8 mouse cellular contexts compared by ENCODE assay signal in the genomic region with DNA sequence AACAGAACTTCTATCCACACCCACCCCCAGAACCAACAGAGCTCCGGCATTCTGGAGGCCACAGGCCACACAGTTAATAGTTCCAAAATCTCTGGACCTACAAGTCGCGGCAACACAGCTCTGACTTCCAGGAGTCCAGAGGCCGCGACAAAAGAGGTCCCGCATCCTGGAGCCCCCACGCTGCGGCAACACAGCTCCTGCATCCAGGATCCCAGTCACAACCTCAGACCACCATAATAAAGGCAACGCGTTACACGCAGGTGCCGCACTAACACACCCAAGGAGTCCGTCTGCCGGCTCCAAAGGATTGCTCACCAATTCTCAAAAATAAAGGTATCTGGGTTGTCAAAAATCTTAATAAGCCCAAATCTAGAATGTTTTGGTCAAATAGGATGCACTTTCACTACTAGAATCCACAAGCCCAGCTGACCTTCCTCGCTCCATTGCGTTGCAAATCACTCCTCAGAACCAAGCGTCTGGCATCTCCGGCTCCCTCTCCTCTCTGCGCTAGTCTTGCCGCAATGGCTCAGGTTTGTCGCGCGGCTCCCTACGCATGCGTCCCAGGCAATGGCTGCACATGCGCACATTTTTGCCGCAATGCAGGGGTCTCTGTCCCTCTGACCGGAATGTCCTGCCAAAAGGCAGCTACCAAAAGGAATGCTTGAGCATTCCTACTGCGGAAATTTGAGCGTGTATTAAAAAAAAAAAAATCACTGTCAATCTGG. TPM values are rescaled to one million over a fixed set of nuclear protein-coding genes. Genes with fewer than 3 reads are reported as not detected.
A peak's percentile ranks its signal among the peaks of the same experiment; 100 is the strongest.
DNase-seq lines count a peak whose midpoint lies in the region; ATAC-seq and TF ChIP-seq lines count a peak whose summit lies in the region.

A gene (minus strand): TSS at position 444 of the 725 bp plus-strand sequence.
A gene (minus strand): TSS at position 459 of the 725 bp plus-strand sequence.

- WGBS in forebrain, embryonic 13.5 days = 46% methylated on average over 30 of the region's 30 CpGs
- 53% methylated on average over 30 of the region's 30 CpGs for WGBS in heart, embryonic 16.5 days
- WGBS in liver, embryonic 14.5 days (ENCODE audit: insufficient replicate concordance) = 39% methylated on average over 30 of the region's 30 CpGs
- 46% methylated on average over 30 of the region's 30 CpGs for WGBS in olfactory bulb, adult 2 months

- DNase-seq in ES-E14 (ENCODE audit: low read depth, low spot score) = peak; percentile 37
- peak; percentile 8 for DNase-seq in c-Kit-positive CD71-positive TER-119-negative erythroid progenitor cells, embryonic 14.5 days (ENCODE audit: low read depth)
- DNase-seq in kidney, postnatal 36 days = peak; percentile 71 to 81
- DNase-seq in liver, embryonic 14.5 days (ENCODE audit: low read depth in 3 of 3, low spot score in 3 of 3) = peak in 1 of 3 experiments; percentile 1
- DNase-seq in urinary bladder, postnatal 14 days (ENCODE audit: low spot score) = peak; percentile 47

- in situ Hi-C loops in ES-E14 (cut with MboI; ENCODE audit: low sequenced_read_pairs in 2 of 2, unreplicated experiment in 2 of 2) = no loop called here

- no peaks in the 10 kb centered on the region for H3K36me3 ChIP-seq in ES-E14 (ENCODE audit: control insufficient read depth, insufficient read depth, low read length, poor library complexity, severe bottlenecking)
- H3K36me3 ChIP-seq in forebrain, embryonic 13.5 days (ENCODE audit: poor library complexity, severe bottlenecking) = no peaks in the 10 kb centered on the region
- no peaks in the 10 kb centered on the region for H3K36me3 ChIP-seq in heart, embryonic 16.5 days (ENCODE audit: control insufficient read depth, insufficient read depth)
- no peaks in the 10 kb centered on the region for H3K36me3 ChIP-seq in liver, embryonic 14.5 days (replicated peaks; ENCODE audit: control insufficient read depth, insufficient read depth, low read depth)

- TF ChIP-seq CTCF in liver, embryonic 14.5 days (IDR thresholded peaks at IDR 0.05; ENCODE audit: low read depth) = no peak
- no peak for TF ChIP-seq CTCF in olfactory bulb, adult 2 months (IDR thresholded peaks at IDR 0.05; ENCODE audit: insufficient read depth, low read depth, low read length)

- ATAC-seq in forebrain, embryonic 13.5 days = peak; percentile 79
- peak; percentile 54; the same call in 1 of the 2 replicates for ATAC-seq in heart, embryonic 16.5 days (replicated peaks; ENCODE audit: extremely low read depth, insufficient read depth, low FRiP score)
- ATAC-seq in liver, embryonic 14.5 days (ENCODE audit: insufficient read depth) = peak; percentile 32; the same call in 1 of the 2 replicates

- peak within 1 kb of the TSS; percentile 91 for H3K27ac ChIP-seq in ES-E14 (ENCODE audit: insufficient read depth, low read depth, low read length, poor library complexity, severe bottlenecking)
- H3K27ac ChIP-seq in forebrain, embryonic 13.5 days = peak within 1 kb of the TSS; percentile 88
- H3K27ac ChIP-seq in heart, embryonic 16.5 days (ENCODE audit: low read length) = peak within 1 kb of the TSS; percentile 39; the same call in 1 of the 2 replicates
- no peak within 1 kb of the TSS for H3K27ac ChIP-seq in liver, embryonic 14.5 days
- H3K27ac ChIP-seq in olfactory bulb, adult 2 months (ENCODE audit: insufficient read depth, low read depth, low read length) = peak within 1 kb of the TSS; percentile 67

- no peaks in the 10 kb centered on the region for H3K27me3 ChIP-seq in forebrain, embryonic 13.5 days
- no peaks in the 10 kb centered on the region for H3K27me3 ChIP-seq in heart, embryonic 16.5 days (ENCODE audit: control insufficient read depth, insufficient read depth, low read length)
- H3K27me3 ChIP-seq in liver, embryonic 14.5 days (ENCODE audit: control insufficient read depth, insufficient read depth, low read length) = no peaks in the 10 kb centered on the region

- peak; percentile 63; the same call in 1 of the 2 replicates for TF ChIP-seq POLR2A in olfactory bulb, adult 2 months (IDR thresholded peaks at IDR 0.05; ENCODE audit: insufficient read depth, low read depth, low read length)

- no peaks in the 10 kb centered on the region for H3K9me3 ChIP-seq in ES-E14 (ENCODE audit: control insufficient read depth, insufficient read depth, low read depth, low read length)
- peaks cover 16% of the 10 kb centered on the region for H3K9me3 ChIP-seq in forebrain, embryonic 13.5 days (replicated peaks)
- peaks cover 9% of the 10 kb centered on the region; the same call in 1 of the 2 replicates for H3K9me3 ChIP-seq in heart, embryonic 16.5 days (replicated peaks; ENCODE audit: control insufficient read depth, low read length)
- no peaks in the 10 kb centered on the region for H3K9me3 ChIP-seq in liver, embryonic 14.5 days (ENCODE audit: control insufficient read depth, low read length)

- no peak for TF ChIP-seq EP300 in liver, embryonic 14.5 days (IDR thresholded peaks at IDR 0.05; ENCODE audit: low read depth)

- H3K4me2 ChIP-seq in forebrain, embryonic 13.5 days = peak within 1 kb of the TSS; percentile 58
- H3K4me2 ChIP-seq in heart, embryonic 16.5 days (ENCODE audit: low read depth, low read length) = peak within 1 kb of the TSS; percentile 62
- peak within 1 kb of the TSS; percentile 64 for H3K4me2 ChIP-seq in liver, embryonic 14.5 days (ENCODE audit: low read depth)

- H3K4me1 ChIP-seq in ES-E14 (ENCODE audit: control insufficient read depth in 2 of 2, insufficient read depth in 2 of 2, low read length in 2 of 2, poor library complexity in 1 of 2) = no peaks in the 10 kb centered on the region
- H3K4me1 ChIP-seq in forebrain, embryonic 13.5 days = no peaks in the 10 kb centered on the region
- no peaks in the 10 kb centered on the region for H3K4me1 ChIP-seq in heart, embryonic 16.5 days (ENCODE audit: control insufficient read depth, insufficient read depth, low read length)
- 0 out of 4 replicates have a peak, but pooled peaks cover 0 to 6% of the 10 kb centered on the region in 2 experiments for H3K4me1 ChIP-seq in liver, embryonic 14.5 days (replicated peaks; ENCODE audit: control insufficient read depth in 2 of 2, insufficient read depth in 2 of 2, low read length in 1 of 2)
- H3K4me1 ChIP-seq in olfactory bulb, adult 2 months (ENCODE audit: control insufficient read depth, insufficient read depth, low read length) = no peaks in the 10 kb centered on the region

- H3K9ac ChIP-seq in ES-E14 (ENCODE audit: insufficient read depth, low read depth, low read length, poor library complexity, severe bottlenecking) = peak within 1 kb of the TSS; percentile 70
- H3K9ac ChIP-seq in forebrain, embryonic 13.5 days = peak within 1 kb of the TSS; percentile 75
- H3K9ac ChIP-seq in heart, embryonic 16.5 days (ENCODE audit: low read length) = peak within 1 kb of the TSS; percentile 61
- peak within 1 kb of the TSS; percentile 43 for H3K9ac ChIP-seq in liver, embryonic 14.5 days (replicated peaks)

- peak within 1 kb of the TSS; percentile 83 to 87 for H3K4me3 ChIP-seq in ES-E14 (ENCODE audit: insufficient read depth in 1 of 2, low read depth in 1 of 2, low read length in 2 of 2, poor library complexity in 1 of 2, severe bottlenecking in 1 of 2)
- peak within 1 kb of the TSS; percentile 62 for H3K4me3 ChIP-seq in forebrain, embryonic 13.5 days
- H3K4me3 ChIP-seq in heart, embryonic 16.5 days (ENCODE audit: low read length) = peak within 1 kb of the TSS; percentile 67
- H3K4me3 ChIP-seq in liver, embryonic 14.5 days (ENCODE audit: insufficient read depth in 1 of 2, low read depth in 2 of 2, low read length in 2 of 2) = peak within 1 kb of the TSS; percentile 47 to 52
- peak within 1 kb of the TSS; percentile 58 for H3K4me3 ChIP-seq in olfactory bulb, adult 2 months (ENCODE audit: insufficient read depth, low read depth, low read length)

TF ChIP-seq in ES-E14, 5 proteins besides CTCF, POLR2A, EP300 and RAD21:
- TF ChIP-seq ZC3H11A (IDR thresholded peaks at IDR 0.05; ENCODE audit: borderline replicate concordance, low read depth, low read length) = no peak
- no peak for TF ChIP-seq ZNF384 (IDR thresholded peaks at IDR 0.05; ENCODE audit: low read depth, low read length)
- TF ChIP-seq CHD2 (IDR thresholded peaks at IDR 0.05; ENCODE audit: low read depth, low read length) = no peak
- TF ChIP-seq MAFK (IDR thresholded peaks at IDR 0.05; ENCODE audit: insufficient read depth, low read depth, low read length) = no peak
- TF ChIP-seq HCFC1 (IDR thresholded peaks at IDR 0.05; ENCODE audit: borderline replicate concordance, insufficient read depth, low read length) = no peak

RNA-seq across cellular contexts. Expression of the first gene that starts in this region (rescaled TPM):
- total RNA-seq in ES-E14 (2012; rRNA removed) = 129 and 202 TPM in 2 replicates
- 278 and 291 TPM in 2 replicates for polyA plus RNA-seq in forebrain, embryonic 13.5 days (2015; fragmentation: Nextera tagmentation; extraction: Ambion mirVana)
- polyA plus RNA-seq in heart, embryonic 16.5 days (2015; fragmentation: Nextera tagmentation; extraction: Ambion mirVana) = 33.8 and 34.5 TPM in 2 replicates
- polyA plus RNA-seq in liver, embryonic 14.5 days (2012; rRNA removed) = not detected in 2 replicates
- 3.8 and 4.5 TPM in 2 replicates for polyA plus RNA-seq in liver, embryonic 14.5 days (2014; fragmentation: Nextera tagmentation; extraction: Ambion mirVana)
- polyA plus RNA-seq in olfactory bulb, adult 2 months (2012; ENCODE audit: insufficient read depth, insufficient read length, low replicate concordance, missing spikeins) = 2,512 TPM in 1 of 2 replicates, not detected in the other

RNA-seq across cellular contexts. Expression of the second gene that starts in this region (rescaled TPM):
- total RNA-seq in ES-E14 (2012; rRNA removed) = 67.4 and 104 TPM in 2 replicates
- polyA plus RNA-seq in forebrain, embryonic 13.5 days (2015; fragmentation: Nextera tagmentation; extraction: Ambion mirVana) = 3.1 and 4.9 TPM in 2 replicates
- 0.12 and 0.67 TPM in 2 replicates for polyA plus RNA-seq in heart, embryonic 16.5 days (2015; fragmentation: Nextera tagmentation; extraction: Ambion mirVana)
- polyA plus RNA-seq in liver, embryonic 14.5 days (2012; rRNA removed) = 0.40 and 0.55 TPM in 2 replicates
- polyA plus RNA-seq in liver, embryonic 14.5 days (2014; fragmentation: Nextera tagmentation; extraction: Ambion mirVana) = 0.18 TPM in 1 of 2 replicates, not detected in the other
- not detected in 2 replicates for polyA plus RNA-seq in olfactory bulb, adult 2 months (2012; ENCODE audit: insufficient read depth, insufficient read length, low replicate concordance, missing spikeins)
